Mouse (Mus musculus) liver, adult (tissue): ENCODE measurements around the gene Camk2d.

Source experiments
- GATA4 ChIP-seq: IDR thresholded peaks from 2 replicates; pipeline ENCODE4 v1.6.1; 2014; ENCODE audit warnings: mild to moderate bottlenecking, low read length; ENCODE audit not compliant: insufficient replicate concordance

Camk2d gene

GRCm38 (mm10) chr3:126604656-126605434 is 8.7 kb downstream of the Camk2d start:
- TF ChIP-seq GATA4: no peak

- TF ChIP-seq GATA4: no peak
Observed at GRCm38 (mm10) chr3:126609310-126609709, 13.2 kb downstream of the Camk2d start.

GRCm38 (mm10) chr3:126609795-126610451 is 13.8 kb downstream of the Camk2d start:
- TF ChIP-seq GATA4: 0 out of 2 replicates have a peak, but pooled peaks have one; percentile 43

- peak; percentile 60; the same call in 1 of the 2 replicates for TF ChIP-seq GATA4
Observed at GRCm38 (mm10) chr3:126611624-126612023, 15.5 kb downstream of the Camk2d start.

GRCm38 (mm10) chr3:126612748-126613509 is 16.8 kb downstream of the Camk2d start:
- no peak for TF ChIP-seq GATA4

GRCm38 (mm10) chr3:126613510-126614128 is 17.5 kb downstream of the Camk2d start:
- no peak for TF ChIP-seq GATA4

GRCm38 (mm10) chr3:126615306-126615705 is 19.2 kb downstream of the Camk2d start:
- no peak for TF ChIP-seq GATA4

- TF ChIP-seq GATA4: no peak
Observed at GRCm38 (mm10) chr3:126620152-126620551, 24.1 kb downstream of the Camk2d start.

- no peak for TF ChIP-seq GATA4
Observed at GRCm38 (mm10) chr3:126622509-126622908, 26.4 kb downstream of the Camk2d start.

- TF ChIP-seq GATA4: no peak
Observed at GRCm38 (mm10) chr3:126624994-126625763, 29.1 kb downstream of the Camk2d start.

- no peak for TF ChIP-seq GATA4
Observed at GRCm38 (mm10) chr3:126625764-126626040, 29.6 kb downstream of the Camk2d start.

- TF ChIP-seq GATA4: no peak
Observed at GRCm38 (mm10) chr3:126627968-126628367, 31.9 kb downstream of the Camk2d start.

GRCm38 (mm10) chr3:126628380-126628779 is 32.3 kb downstream of the Camk2d start:
- no peak for TF ChIP-seq GATA4

- no peak for TF ChIP-seq GATA4
Observed at GRCm38 (mm10) chr3:126629040-126629439, 32.9 kb downstream of the Camk2d start.
